Mouse (Mus musculus): ENCODE data around the gene Faap100. TPM values are rescaled to one million over a fixed set of nuclear protein-coding genes. Genes with fewer than 3 reads are reported as not detected.
A peak's percentile ranks its signal among the peaks of the same experiment; 100 is the strongest.

Faap100 gene
- polyA plus RNA-seq, 1 experiment, result 13.2 TPM

DNA sequence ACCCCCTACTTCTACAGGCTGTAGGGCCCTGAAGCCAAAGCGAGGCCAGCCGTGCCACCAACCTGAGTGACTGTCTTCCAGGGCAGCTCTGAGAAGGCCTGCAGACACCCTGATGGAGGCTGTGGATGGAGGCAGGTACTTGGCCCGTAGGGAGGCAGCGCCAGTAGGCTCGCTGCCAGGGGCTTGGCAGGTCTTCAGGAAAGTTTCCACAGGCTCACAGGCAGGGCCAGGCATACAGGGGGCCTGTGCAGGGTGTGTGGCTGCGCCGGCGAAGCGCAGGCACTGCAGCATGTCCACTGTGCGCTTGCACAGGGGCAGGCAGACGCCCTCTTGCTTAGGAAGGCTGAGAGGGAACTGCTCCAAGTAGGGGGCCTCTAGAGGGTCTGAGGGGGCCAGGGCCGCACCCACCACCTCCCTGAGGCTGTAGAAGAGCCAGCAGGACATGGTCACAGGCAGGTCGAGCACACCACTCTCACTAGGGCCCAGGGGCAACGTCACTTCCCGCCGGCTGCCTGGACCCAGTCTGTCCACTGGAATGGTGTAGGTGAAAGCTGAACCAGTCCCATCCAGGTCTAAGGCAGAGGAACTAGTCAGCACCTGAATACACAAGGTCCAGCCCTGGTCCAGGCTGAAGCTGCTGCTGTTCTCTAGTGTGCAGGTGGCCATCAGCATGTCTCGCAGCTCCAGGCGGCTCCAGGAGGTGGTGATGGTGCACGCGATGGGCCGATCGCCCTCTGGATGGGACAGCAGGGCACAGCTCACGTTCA lies 4.6 kb downstream of the Faap100 start:
- no peak for TF ChIP-seq EP300 (IDR thresholded peaks at IDR 0.05; ENCODE audit: insufficient read depth, low read depth, low read length)
- no peak for TF ChIP-seq CTCF (IDR thresholded peaks at IDR 0.05; ENCODE audit: low read depth, low read length)
- no peak for TF ChIP-seq POLR2A (IDR thresholded peaks at IDR 0.05; ENCODE audit: insufficient read depth, low read length)
- Histone ChIP-seq H3K36me3 (ENCODE audit: control insufficient read depth, insufficient read depth, low read length, poor library complexity, severe bottlenecking) (no peaks in the 10 kb centered on the region), H3K27me3 (ENCODE audit: control insufficient read depth, insufficient read depth, low read length, poor library complexity, severe bottlenecking) (no peaks in the 10 kb centered on the region), H3K9me3 (replicated peaks; ENCODE audit: control insufficient read depth, insufficient read depth, low read length, poor library complexity, severe bottlenecking) (no peaks in the 10 kb centered on the region), H3K4me1 (ENCODE audit: control insufficient read depth, insufficient read depth, low read length) (no peaks in the 10 kb centered on the region), H3K4me3 (ENCODE audit: low read depth, low read length) (no peak overlapping the region), H3K9ac (ENCODE audit: low read depth, poor library complexity, severe bottlenecking) (no peak overlapping the region), H3K27ac (ENCODE audit: insufficient read depth, low read length) (no peak overlapping the region)

DNA sequence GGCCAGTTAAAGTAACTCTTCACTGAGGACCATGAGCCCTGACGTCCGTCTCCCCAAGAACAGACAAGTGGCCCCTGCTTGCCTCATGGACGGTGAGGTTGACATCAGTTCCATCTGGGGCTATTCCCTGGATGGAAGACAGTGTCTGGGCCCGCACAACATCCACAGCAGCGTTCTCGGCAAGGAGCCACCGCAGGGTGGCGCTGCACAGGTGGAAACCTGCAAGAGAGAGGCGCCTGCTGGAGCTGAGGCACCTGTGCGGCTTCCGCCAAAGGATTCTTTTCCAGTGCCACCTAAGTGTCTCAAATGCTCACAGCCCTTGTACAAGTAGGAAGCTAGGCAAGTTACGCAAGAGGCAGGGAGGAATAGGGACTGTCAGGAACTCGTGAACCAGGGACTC lies 5.5 kb downstream of the Faap100 start:
- Histone ChIP-seq H3K27me3 (ENCODE audit: control insufficient read depth, insufficient read depth, low read length, poor library complexity, severe bottlenecking) (no peaks in the 10 kb centered on the region), H3K4me3 (ENCODE audit: low read depth, low read length) (no peak overlapping the region), H3K9me3 (replicated peaks; ENCODE audit: control insufficient read depth, insufficient read depth, low read length, poor library complexity, severe bottlenecking) (no peaks in the 10 kb centered on the region), H3K36me3 (ENCODE audit: control insufficient read depth, insufficient read depth, low read length, poor library complexity, severe bottlenecking) (no peaks in the 10 kb centered on the region), H3K4me1 (ENCODE audit: control insufficient read depth, insufficient read depth, low read length) (no peaks in the 10 kb centered on the region), H3K27ac (ENCODE audit: insufficient read depth, low read length) (no peak overlapping the region), H3K9ac (ENCODE audit: low read depth, poor library complexity, severe bottlenecking) (no peak overlapping the region)
- TF ChIP-seq EP300 (IDR thresholded peaks at IDR 0.05; ENCODE audit: insufficient read depth, low read depth, low read length) (no peak), CTCF (IDR thresholded peaks at IDR 0.05; ENCODE audit: low read depth, low read length) (peak; percentile 83)

GRCm38 (mm10) chr11:120369656-120370055 lies 8.9 kb downstream of the Faap100 start:
- H3K9me3 ChIP-seq (replicated peaks; ENCODE audit: control insufficient read depth, insufficient read depth, low read length, poor library complexity, severe bottlenecking), result no peaks in the 10 kb centered on the region
- H3K36me3 ChIP-seq (ENCODE audit: control insufficient read depth, insufficient read depth, low read length, poor library complexity, severe bottlenecking), result no peaks in the 10 kb centered on the region
- peaks cover 9% of the 10 kb centered on the region for H3K4me1 ChIP-seq (ENCODE audit: control insufficient read depth, insufficient read depth, low read length)
- H3K9ac ChIP-seq (ENCODE audit: low read depth, poor library complexity, severe bottlenecking), result no peak overlapping the region
- peak overlapping the region; percentile 36 for H3K27ac ChIP-seq (ENCODE audit: insufficient read depth, low read length)
- no peak overlapping the region for H3K4me3 ChIP-seq (ENCODE audit: low read depth, low read length)
- no peaks in the 10 kb centered on the region for H3K27me3 ChIP-seq (ENCODE audit: control insufficient read depth, insufficient read depth, low read length, poor library complexity, severe bottlenecking)
- TF ChIP-seq CTCF (IDR thresholded peaks at IDR 0.05; ENCODE audit: low read depth, low read length) (peak; percentile 80), POLR2A (IDR thresholded peaks at IDR 0.05; ENCODE audit: insufficient read depth, low read length) (no peak)

GRCm38 (mm10) chr11:120366443-120367027 lies 12.0 kb downstream of the Faap100 start:
- Histone ChIP-seq H3K36me3 (ENCODE audit: control insufficient read depth, insufficient read depth, low read length, poor library complexity, severe bottlenecking) (no peaks in the 10 kb centered on the region), H3K4me1 (ENCODE audit: control insufficient read depth, insufficient read depth, low read length) (peaks cover 9% of the 10 kb centered on the region), H3K9ac (ENCODE audit: low read depth, poor library complexity, severe bottlenecking) (no peak overlapping the region), H3K9me3 (replicated peaks; ENCODE audit: control insufficient read depth, insufficient read depth, low read length, poor library complexity, severe bottlenecking) (no peaks in the 10 kb centered on the region), H3K27ac (ENCODE audit: insufficient read depth, low read length) (no peak overlapping the region), H3K4me3 (ENCODE audit: low read depth, low read length) (no peak overlapping the region), H3K27me3 (ENCODE audit: control insufficient read depth, insufficient read depth, low read length, poor library complexity, severe bottlenecking) (no peaks in the 10 kb centered on the region)
- TF ChIP-seq CTCF (IDR thresholded peaks at IDR 0.05; ENCODE audit: low read depth, low read length) (no peak), POLR2A (IDR thresholded peaks at IDR 0.05; ENCODE audit: insufficient read depth, low read length) (no peak), EP300 (IDR thresholded peaks at IDR 0.05; ENCODE audit: insufficient read depth, low read depth, low read length) (no peak)

- no peak for TF ChIP-seq CTCF (IDR thresholded peaks at IDR 0.05; ENCODE audit: low read depth, low read length)
- TF ChIP-seq POLR2A (IDR thresholded peaks at IDR 0.05; ENCODE audit: insufficient read depth, low read length), result no peak
- no peak for TF ChIP-seq EP300 (IDR thresholded peaks at IDR 0.05; ENCODE audit: insufficient read depth, low read depth, low read length)
- no peaks in the 10 kb centered on the region for H3K27me3 ChIP-seq (ENCODE audit: control insufficient read depth, insufficient read depth, low read length, poor library complexity, severe bottlenecking)
- no peak overlapping the region for H3K27ac ChIP-seq (ENCODE audit: insufficient read depth, low read length)
- no peak overlapping the region for H3K4me3 ChIP-seq (ENCODE audit: low read depth, low read length)
- no peak overlapping the region for H3K9ac ChIP-seq (ENCODE audit: low read depth, poor library complexity, severe bottlenecking)
- peaks cover 9% of the 10 kb centered on the region for H3K4me1 ChIP-seq (ENCODE audit: control insufficient read depth, insufficient read depth, low read length)
- no peaks in the 10 kb centered on the region for H3K36me3 ChIP-seq (ENCODE audit: control insufficient read depth, insufficient read depth, low read length, poor library complexity, severe bottlenecking)
- no peaks in the 10 kb centered on the region for H3K9me3 ChIP-seq (replicated peaks; ENCODE audit: control insufficient read depth, insufficient read depth, low read length, poor library complexity, severe bottlenecking)
Observed at GRCm38 (mm10) chr11:120362891-120363290, 15.7 kb downstream of the Faap100 start.

- Histone ChIP-seq H3K9me3 (replicated peaks; ENCODE audit: control insufficient read depth, insufficient read depth, low read length, poor library complexity, severe bottlenecking) (no peaks in the 10 kb centered on the region), H3K36me3 (ENCODE audit: control insufficient read depth, insufficient read depth, low read length, poor library complexity, severe bottlenecking) (no peaks in the 10 kb centered on the region), H3K4me3 (ENCODE audit: low read depth, low read length) (no peak within 1 kb of the TSS), H3K9ac (ENCODE audit: low read depth, poor library complexity, severe bottlenecking) (no peak within 1 kb of the TSS), H3K27me3 (ENCODE audit: control insufficient read depth, insufficient read depth, low read length, poor library complexity, severe bottlenecking) (no peaks in the 10 kb centered on the region), H3K27ac (ENCODE audit: insufficient read depth, low read length) (no peak within 1 kb of the TSS), H3K4me1 (ENCODE audit: control insufficient read depth, insufficient read depth, low read length) (peaks cover 2% of the 10 kb centered on the region)
- no peak for TF ChIP-seq EP300 (IDR thresholded peaks at IDR 0.05; ENCODE audit: insufficient read depth, low read depth, low read length)
- no peak for TF ChIP-seq POLR2A (IDR thresholded peaks at IDR 0.05; ENCODE audit: insufficient read depth, low read length)
- TF ChIP-seq CTCF (IDR thresholded peaks at IDR 0.05; ENCODE audit: low read depth, low read length), result no peak
Observed at GRCm38 (mm10) chr11:120361295-120361694, 17.3 kb downstream of the Faap100 start, which contains the start of gene Fscn2. Gene Fscn2 (plus strand): TSS chr11:120361534.

All from ES-Bruce4 (cell line).